Mouse (Mus musculus) ES-E14 (cell line): ENCODE results near the gene Dnaja4. TPM values are rescaled to one million over a fixed set of nuclear protein-coding genes. Genes with fewer than 3 reads are reported as not detected.

Experiments
- DNase-seq: peaks from one replicate; pipeline ENCODE4 v3.0.0-alpha.2; 2013; ENCODE audit warnings: low read depth, low spot score
- H3K27ac ChIP-seq: 2 replicates; pipeline ENCODE4 v1.5.1; 2012; ENCODE audit warnings: low read depth, mild to moderate bottlenecking, low read length, moderate library complexity, mixed read lengths; ENCODE audit not compliant: poor library complexity, insufficient read depth, severe bottlenecking
- H3K36me3 ChIP-seq: 2 replicates; pipeline ENCODE4 v1.6.1; 2012; ENCODE audit warnings: mild to moderate bottlenecking, low read length, moderate library complexity, mixed read lengths; ENCODE audit not compliant: control insufficient read depth, poor library complexity, insufficient read depth, severe bottlenecking
- H3K4me1 ChIP-seq, 2 experiments: fragments of 150-350 bp in 1 of 2; sonication (generic) in 1 of 2; 2 replicates each; pipeline ENCODE4 v1.6.1; 2012; ENCODE audit warnings: low read length in 2 of 2, mild to moderate bottlenecking in 1 of 2, mixed read lengths in 1 of 2; ENCODE audit not compliant: control insufficient read depth in 2 of 2, insufficient read depth in 2 of 2, poor library complexity in 1 of 2
- H3K4me3 ChIP-seq, 2 experiments: fragments of 150-350 bp in 1 of 2; sonication (generic) in 1 of 2; 2 replicates each; pipeline ENCODE4 v1.5.1; 2012; ENCODE audit warnings: low read length in 2 of 2, low read depth in 1 of 2, mild to moderate bottlenecking in 1 of 2, mixed read lengths in 1 of 2; ENCODE audit not compliant: insufficient read depth in 1 of 2, poor library complexity in 1 of 2, severe bottlenecking in 1 of 2
- H3K9ac ChIP-seq: 2 replicates; pipeline ENCODE4 v1.6.1; 2012; ENCODE audit warnings: low read depth, mild to moderate bottlenecking, low read length, mixed read lengths; ENCODE audit not compliant: poor library complexity, insufficient read depth, severe bottlenecking
- H3K9me3 ChIP-seq: fragments of 150-350 bp; sonication (generic); 2 replicates; pipeline ENCODE4 v1.6.1; 2012; ENCODE audit warnings: low read depth, mild to moderate bottlenecking, low read length; ENCODE audit not compliant: control insufficient read depth, insufficient read depth
- CHD2 ChIP-seq: IDR thresholded peaks from 2 replicates; pipeline ENCODE4 v1.6.1; 2014; ENCODE audit warnings: mild to moderate bottlenecking, low read depth, low read length, inconsistent platforms
- HCFC1 ChIP-seq: IDR thresholded peaks from 2 replicates; pipeline ENCODE4 v1.6.1; 2012; ENCODE audit warnings: low read length, inconsistent platforms, borderline replicate concordance; ENCODE audit not compliant: insufficient read depth
- MAFK ChIP-seq: IDR thresholded peaks from 2 replicates; pipeline ENCODE4 v1.6.1; 2014; ENCODE audit warnings: mild to moderate bottlenecking, low read depth, low read length, inconsistent platforms; ENCODE audit not compliant: insufficient read depth
- ZC3H11A ChIP-seq: IDR thresholded peaks from 2 replicates; pipeline ENCODE4 v1.6.1; 2012; ENCODE audit warnings: low read depth, mild to moderate bottlenecking, inconsistent platforms, low read length, borderline replicate concordance
- ZNF384 ChIP-seq: IDR thresholded peaks from 2 replicates; pipeline ENCODE4 v1.6.1; 2012; ENCODE audit warnings: low read depth, low read length, inconsistent platforms
- in situ Hi-C, 2 experiments: fragments of 600-800 bp; cut with MboI; formaldehyde crosslinking; loops; one replicate each; pipeline ENCODE4 v1.15.1; 2025; ENCODE audit warnings: low sequenced_read_pairs in 2 of 2, inconsistent platforms in 1 of 2; ENCODE audit not compliant: unreplicated experiment in 2 of 2
- total RNA-seq: library from RNA; depleted of rRNA; stranded (reverse); fragments of 300-350 nt; gene quantifications from 2 replicates; pipeline ENCODE4 v1.2.3, GENCODE M21; 2012

The Dnaja4 gene
- total RNA-seq, 1 experiment, result 1.3 TPM

DNA sequence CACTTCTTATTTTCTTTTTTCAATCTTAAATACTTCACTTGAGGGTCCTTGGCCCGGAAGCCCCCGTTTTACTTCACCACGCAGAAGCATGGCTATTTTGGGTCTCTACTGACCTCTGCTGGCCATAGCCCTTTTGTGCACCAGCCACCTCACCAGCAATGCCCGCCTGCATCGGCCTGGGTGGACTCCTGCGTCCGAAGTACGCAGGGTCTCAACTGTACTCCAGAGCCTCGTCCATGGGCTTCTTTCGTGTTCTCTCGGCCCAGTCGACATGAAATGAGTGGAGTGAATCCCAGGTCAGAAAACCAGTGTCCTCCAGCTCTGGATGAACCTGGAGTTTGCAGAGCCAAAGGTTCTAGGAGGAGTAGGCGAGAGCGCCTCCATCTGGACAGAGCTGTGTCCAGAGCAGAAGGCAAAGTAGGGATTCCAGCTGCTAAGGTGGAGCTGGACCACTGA is 22.1 kb upstream of the Dnaja4 start:
- no peaks in the 10 kb centered on the region for H3K9me3 ChIP-seq
- DNase-seq, result no peak
- H3K9ac ChIP-seq, result peak overlapping the region; percentile 27; the same call in 1 of the 2 replicates
- TF ChIP-seq ZC3H11A, result no peak; the same call in 1 of the 2 replicates
- TF ChIP-seq CHD2, result no peak
- no peak for TF ChIP-seq ZNF384
- no peak for TF ChIP-seq HCFC1
- TF ChIP-seq MAFK, result no peak
- no peaks in the 10 kb centered on the region for H3K36me3 ChIP-seq
- in situ Hi-C loops, result no loop called here
- H3K27ac ChIP-seq, result no peak overlapping the region
- peak overlapping the region; percentile 17 to 89; a peak in 3 of 4 replicates for H3K4me3 ChIP-seq
- H3K4me1 ChIP-seq, result no peaks in the 10 kb centered on the region; a peak in 1 of 4 replicates

DNA sequence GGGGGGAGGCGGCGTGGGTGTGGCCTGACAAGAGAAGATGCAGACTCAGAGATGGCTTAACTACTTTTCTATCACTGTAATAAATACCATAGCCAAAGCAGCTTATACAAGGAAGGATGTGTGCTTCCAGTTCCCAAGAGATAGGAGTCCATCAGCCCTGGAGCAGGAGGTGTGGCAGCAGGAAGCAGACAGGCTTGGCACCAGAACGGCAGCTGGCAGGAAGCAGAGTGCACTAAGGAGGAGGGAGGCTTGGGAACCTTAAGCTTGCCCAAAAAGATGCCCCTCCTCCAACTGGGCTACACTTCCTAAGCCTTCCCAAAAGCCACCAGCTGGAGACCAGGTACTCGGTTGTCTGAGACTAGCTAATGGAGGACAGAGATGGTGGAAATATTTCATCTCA is 15.8 kb upstream of the Dnaja4 start:
- Histone ChIP-seq H3K4me3 (no peak overlapping the region), H3K36me3 (no peaks in the 10 kb centered on the region), H3K9ac (no peak overlapping the region), H3K4me1 (no peaks in the 10 kb centered on the region), H3K27ac (no peak overlapping the region), H3K9me3 (no peaks in the 10 kb centered on the region)
- in situ Hi-C loops, result no loop called here
- DNase-seq, result no peak
- no peak for TF ChIP-seq HCFC1
- TF ChIP-seq ZNF384, result no peak
- TF ChIP-seq ZC3H11A, result no peak
- TF ChIP-seq CHD2, result no peak
- no peak for TF ChIP-seq MAFK

DNA sequence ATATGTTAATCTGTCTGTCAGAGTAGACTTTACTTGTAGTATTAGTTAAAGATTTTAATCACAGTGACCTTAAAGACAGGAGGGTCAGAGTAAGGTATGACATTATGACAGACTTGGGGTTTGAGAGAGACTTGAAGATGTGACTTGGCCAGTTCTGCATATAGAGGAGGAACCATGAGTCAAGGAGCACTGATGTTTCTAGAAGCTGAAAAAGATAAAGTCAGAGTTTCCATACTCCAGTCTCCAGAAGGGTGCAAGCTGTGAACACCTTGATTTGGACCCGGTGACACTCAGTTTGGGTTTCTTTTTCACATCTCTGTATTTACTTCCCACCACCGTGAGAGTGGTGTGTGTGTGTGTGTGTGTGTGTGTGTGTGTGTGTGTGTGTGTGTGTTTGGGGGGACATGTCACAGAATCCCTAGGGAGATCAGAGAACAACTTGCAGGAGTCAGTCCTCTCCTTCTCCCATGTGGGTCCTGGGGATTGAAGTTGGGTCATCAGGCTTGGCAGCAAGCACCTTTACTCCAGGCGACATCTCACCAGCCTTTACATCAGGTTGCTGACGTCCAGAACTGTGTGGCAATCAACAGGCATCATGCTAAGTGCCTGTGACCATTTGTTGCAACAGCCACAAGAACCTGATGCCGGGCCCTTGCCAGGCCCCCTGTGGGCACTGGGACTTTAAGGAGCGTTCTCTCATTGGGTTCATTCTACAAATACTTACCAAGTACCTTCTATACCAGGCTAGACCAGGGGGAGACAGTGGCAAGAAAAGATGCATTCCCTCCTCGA is 14.7 kb upstream of the Dnaja4 start:
- no peak for TF ChIP-seq ZNF384
- TF ChIP-seq CHD2, result no peak
- TF ChIP-seq ZC3H11A, result no peak
- no peak for TF ChIP-seq MAFK

DNA sequence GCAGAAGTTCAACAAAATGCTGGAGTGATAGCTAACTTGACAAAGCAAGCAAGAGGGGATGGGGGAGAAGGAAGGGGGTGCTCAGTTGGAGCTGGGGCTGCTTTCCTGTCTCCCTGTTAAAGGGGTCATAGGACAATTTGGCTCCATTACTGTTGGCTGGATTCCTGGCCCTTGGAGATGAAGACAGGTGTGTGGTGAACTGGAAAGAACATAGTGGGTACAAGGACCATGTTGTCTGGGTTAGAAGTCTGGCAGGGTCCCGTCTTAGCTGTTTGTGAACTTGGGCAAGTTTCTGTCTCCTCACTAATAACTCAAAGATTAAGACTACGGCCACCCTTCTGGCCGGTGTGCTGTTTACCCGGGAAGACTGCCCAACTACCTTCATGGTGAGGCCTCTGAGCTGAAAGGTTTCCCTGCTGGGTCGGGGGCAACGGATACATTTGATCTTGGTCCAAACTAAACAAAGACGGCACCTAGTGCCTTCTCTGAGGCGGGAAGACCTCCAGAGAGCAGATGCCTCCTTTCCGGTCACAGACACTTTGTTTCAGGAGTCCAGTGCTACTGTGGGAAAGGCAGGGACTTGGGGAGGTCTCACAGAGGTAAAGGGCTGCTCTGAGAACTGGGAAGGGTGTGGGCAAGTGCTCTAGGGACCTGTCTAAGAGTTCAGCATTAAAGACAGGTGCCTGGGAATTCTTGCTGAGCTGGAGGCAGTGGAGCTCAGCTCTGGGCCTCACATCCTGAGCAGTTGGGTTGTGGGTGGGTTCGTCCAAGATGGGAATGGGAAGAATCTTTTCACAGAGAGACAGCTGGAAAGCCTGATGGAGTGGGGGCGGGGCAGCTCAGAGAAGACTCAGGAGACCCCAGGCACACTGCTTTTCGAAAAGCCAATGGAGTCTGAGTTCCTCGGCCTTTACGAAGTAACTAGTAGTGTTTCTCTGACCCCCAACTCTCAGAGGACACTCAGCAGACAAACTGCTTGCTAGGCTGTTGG is 11.1 kb upstream of the Dnaja4 start:
- H3K9me3 ChIP-seq, result no peaks in the 10 kb centered on the region
- H3K4me1 ChIP-seq, result no peaks in the 10 kb centered on the region
- H3K9ac ChIP-seq, result no peak overlapping the region
- H3K27ac ChIP-seq, result no peak overlapping the region
- no peaks in the 10 kb centered on the region for H3K36me3 ChIP-seq
- DNase-seq, result no peak
- TF ChIP-seq MAFK (no peak), ZC3H11A (no peak), CHD2 (no peak), ZNF384 (no peak), HCFC1 (no peak)
- in situ Hi-C loops, result no loop called here
- no peak overlapping the region for H3K4me3 ChIP-seq

More for the DNA sequence above, 14.7 kb upstream of the Dnaja4 start:
- Histone ChIP-seq H3K36me3 (no peaks in the 10 kb centered on the region), H3K27ac (peak overlapping the region; percentile 3; the same call in 1 of the 2 replicates), H3K9ac (no peak overlapping the region), H3K9me3 (no peaks in the 10 kb centered on the region), H3K4me3 (no peak overlapping the region), H3K4me1 (no peaks in the 10 kb centered on the region)
- no peak for DNase-seq
- in situ Hi-C loops, result no loop called here
